Mouse (Mus musculus): ENCODE measurements at regions not wholly inside any gene's neighbourhood (a gene's known extent, or its start where the extent isn't known, plus 50 kb on each side); places are given as distances from the start of the nearest gene placed in this dataset.

- DNase-seq (ENCODE audit: low read depth, low spot score), result no peak
Observed at GRCm38 (mm10) chr9:43929312-43930036, 113.7 kb upstream of the Thy1 start.

GRCm38 (mm10) chr9:43930037-43930404, 113.2 kb upstream of the Thy1 start:
- no peak for DNase-seq (ENCODE audit: low read depth, low spot score)

DNA sequence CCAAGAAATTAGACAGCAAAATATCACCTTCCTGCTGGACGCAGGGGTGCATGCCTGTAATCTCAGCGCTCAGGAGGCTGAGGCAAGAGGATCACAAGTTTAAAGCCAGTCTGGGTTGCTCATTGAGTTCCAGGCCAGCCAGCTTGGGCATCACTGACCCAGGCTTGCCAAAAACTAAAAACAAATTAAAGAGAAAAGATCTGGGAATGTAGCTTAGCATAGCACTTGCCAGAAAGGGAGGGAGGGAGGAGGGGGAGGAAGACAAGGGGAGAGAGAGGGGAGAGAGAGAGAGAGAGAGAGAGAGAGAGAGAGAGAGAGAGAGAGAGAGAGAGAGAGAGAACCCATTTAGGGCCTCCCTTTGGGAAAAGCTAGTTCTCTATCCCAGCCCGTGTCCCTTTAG, 112.7 kb upstream of the Thy1 start:
- DNase-seq (ENCODE audit: low read depth, low spot score), result no peak

DNA sequence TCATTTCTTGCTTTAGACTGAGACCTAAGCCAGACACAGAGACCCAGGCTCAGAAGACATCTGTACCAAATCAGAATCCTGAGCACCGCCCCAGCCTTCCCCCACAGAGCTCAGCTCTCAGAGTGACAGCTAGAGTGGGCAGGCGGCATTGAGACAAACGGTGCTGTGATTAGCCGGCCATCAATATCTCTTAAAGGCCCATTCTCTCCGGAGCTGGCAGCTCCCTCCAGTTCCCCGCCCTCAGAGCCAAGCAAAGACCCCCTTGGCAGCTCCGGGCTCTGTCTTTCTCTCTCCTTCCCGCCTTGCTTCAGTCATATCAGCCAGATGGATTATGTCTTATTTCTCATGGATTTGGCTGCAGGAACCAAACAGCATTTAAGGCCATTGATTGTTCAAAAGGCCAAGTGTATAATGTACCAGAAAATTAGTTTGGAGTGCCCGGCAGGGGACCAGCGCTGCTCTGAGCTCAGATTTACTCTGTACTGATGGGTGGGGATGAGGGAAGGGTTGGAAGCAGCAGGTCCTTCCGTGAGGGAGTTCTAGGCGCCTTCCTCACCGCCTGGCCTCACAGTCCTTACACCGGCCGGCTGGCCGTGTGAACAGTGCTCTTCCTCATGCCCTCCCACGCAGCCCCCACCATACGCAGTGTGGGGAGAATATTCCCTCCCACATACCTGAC, 109.0 kb upstream of the Thy1 start:
- no peak for DNase-seq (ENCODE audit: low read depth, low spot score)

DNA sequence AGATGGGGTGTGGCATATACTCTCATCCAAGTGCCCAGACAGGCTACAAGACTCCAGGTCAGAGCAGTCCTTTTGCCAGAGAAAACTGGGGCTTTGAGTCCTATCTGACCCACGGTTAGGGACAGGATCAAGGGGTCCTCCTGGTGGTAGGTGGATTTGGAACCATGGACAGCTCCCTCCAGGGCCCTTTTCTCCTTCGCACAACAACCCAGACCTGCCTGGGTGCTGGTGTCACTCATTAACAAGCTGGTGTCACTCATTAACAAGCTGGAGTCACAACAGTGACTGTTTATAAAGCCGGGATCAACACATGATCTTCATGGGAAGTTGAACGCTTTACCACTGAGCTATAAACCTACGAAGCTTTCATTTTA, 108.5 kb upstream of the Thy1 start:
- DNase-seq (ENCODE audit: low read depth, low spot score), result no peak

DNA sequence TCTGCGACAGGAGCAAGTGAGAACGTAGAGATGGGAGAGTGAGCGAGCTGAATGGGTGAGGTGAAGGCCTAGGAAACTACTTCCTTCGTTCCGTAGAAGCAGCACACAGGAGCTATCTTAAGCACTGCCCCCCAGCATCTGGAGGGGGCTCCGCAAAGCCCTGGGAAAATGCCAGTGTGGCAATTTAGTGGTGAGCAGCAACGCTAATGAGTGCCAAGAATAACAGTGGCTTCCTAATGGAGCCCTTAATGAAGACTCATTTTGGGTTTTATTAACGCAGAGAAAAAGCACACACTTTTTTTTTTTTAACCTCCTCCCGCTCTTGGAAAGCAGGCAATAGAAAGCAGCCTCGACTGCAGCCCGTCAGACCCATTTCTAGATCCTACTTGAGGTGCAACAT, 103.8 kb upstream of the Thy1 start:
- no peak for DNase-seq (ENCODE audit: low read depth, low spot score)

GRCm38 (mm10) chr9:43942147-43942546, 101.0 kb upstream of the Thy1 start:
- no peak for DNase-seq (ENCODE audit: low read depth, low spot score)

GRCm38 (mm10) chr9:43943522-43943921, 99.7 kb upstream of the Thy1 start:
- no peak for DNase-seq (ENCODE audit: low read depth, low spot score)

GRCm38 (mm10) chr9:43944816-43945741, 98.1 kb upstream of the Thy1 start:
- DNase-seq (ENCODE audit: low read depth, low spot score), result no peak

GRCm38 (mm10) chr9:43945997-43946649, 97.1 kb upstream of the Thy1 start:
- DNase-seq (ENCODE audit: low read depth, low spot score), result no peak

GRCm38 (mm10) chr9:43947089-43947488, 96.1 kb upstream of the Thy1 start:
- DNase-seq (ENCODE audit: low read depth, low spot score), result no peak

- DNase-seq (ENCODE audit: low read depth, low spot score), result no peak
Observed at GRCm38 (mm10) chr9:43947490-43948150, 95.6 kb upstream of the Thy1 start.

- DNase-seq (ENCODE audit: low read depth, low spot score), result no peak
Observed at GRCm38 (mm10) chr9:43953128-43953527, 90.1 kb upstream of the Thy1 start.

- DNase-seq (ENCODE audit: low read depth, low spot score), result peak; percentile 29
Observed at GRCm38 (mm10) chr9:43959541-43959940, 83.6 kb upstream of the Thy1 start.

DNA sequence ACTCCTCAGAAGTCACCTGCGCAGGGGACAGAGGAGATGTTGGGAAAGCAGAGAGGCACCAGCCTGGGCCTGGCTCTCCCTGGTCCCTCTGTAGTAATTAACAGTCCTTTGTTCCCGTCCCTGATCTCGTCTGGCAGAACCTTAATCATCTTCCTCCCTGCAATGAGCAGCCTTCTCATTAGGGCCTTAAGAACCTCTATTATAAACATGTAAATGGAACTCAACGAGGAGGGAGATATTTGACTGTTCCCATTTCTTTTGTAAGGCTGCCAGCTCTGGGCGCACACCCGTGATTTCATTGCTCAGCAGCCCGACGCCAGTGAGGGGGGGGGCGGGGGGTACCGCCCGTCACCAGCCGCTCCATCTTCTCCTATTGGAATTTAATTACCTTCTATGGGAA, 81.8 kb upstream of the Thy1 start:
- no peak for DNase-seq (ENCODE audit: low read depth, low spot score)

DNA sequence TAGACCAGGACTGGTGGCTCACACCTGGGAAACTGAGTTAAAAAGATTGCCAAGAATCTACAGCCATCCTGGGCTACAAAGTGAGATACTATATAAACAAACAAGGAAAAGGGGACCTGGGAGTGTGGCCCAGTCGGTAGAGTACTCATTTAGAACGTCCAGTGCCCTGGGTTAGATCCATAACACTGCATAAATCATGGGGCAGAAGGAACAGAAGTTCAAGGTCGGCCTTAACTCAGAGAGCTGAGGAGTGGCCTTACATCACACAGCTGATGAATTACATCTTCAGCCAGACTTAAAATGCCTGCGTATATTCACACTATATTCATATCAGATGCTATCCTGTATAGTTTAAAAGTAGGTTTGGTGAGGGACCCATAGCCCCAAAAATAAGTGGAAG, 78.0 kb upstream of the Thy1 start:
- no peak for DNase-seq (ENCODE audit: low read depth, low spot score)

GRCm38 (mm10) chr9:43965811-43966210, 77.4 kb upstream of the Thy1 start:
- no peak for DNase-seq (ENCODE audit: low read depth, low spot score)

- no peak for DNase-seq (ENCODE audit: low read depth, low spot score)
Observed at GRCm38 (mm10) chr9:43970043-43970795, 73.0 kb upstream of the Thy1 start.

DNA sequence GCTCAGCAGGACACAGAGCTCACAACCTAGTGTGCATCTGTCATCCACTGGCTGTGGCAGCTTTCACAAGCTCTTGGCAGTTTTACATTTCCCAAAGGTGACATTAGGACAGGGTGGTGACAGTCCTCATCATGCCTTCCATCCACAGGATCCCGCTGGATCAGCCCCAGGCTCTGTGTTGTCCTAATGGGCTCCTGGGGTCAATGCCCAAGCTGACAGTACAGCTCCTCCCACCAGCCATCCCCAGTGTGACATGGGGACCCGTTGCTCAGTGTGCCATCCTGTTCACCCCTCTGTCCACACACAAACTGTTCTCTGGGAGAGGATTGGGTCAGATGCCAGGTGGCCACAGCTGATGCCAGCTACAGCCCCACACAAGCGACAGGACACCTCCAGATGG, 72.3 kb upstream of the Thy1 start:
- DNase-seq (ENCODE audit: low read depth, low spot score), result no peak

GRCm38 (mm10) chr9:43972290-43972689, 70.9 kb upstream of the Thy1 start:
- DNase-seq (ENCODE audit: low read depth, low spot score), result peak; percentile 64

GRCm38 (mm10) chr9:43975405-43975804, 67.8 kb upstream of the Thy1 start:
- peak; percentile 83 for DNase-seq (ENCODE audit: low read depth, low spot score)
